Mouse (Mus musculus) heart, embryonic 14.5 days (tissue): Measurements from ENCODE around the gene Fzr1. TPM values are rescaled to one million over a fixed set of nuclear protein-coding genes. Genes with fewer than 3 reads are reported as not detected.

ENCODE experiments used
- ATAC-seq: fragments of 200-750 bp; cut with Nextera tagmentation; 2 replicates; pipeline ENCODE4 v1.8.0; 2017; ENCODE audit warnings: low read depth, moderate TSS enrichment; ENCODE audit not compliant: insufficient number of reproducible peaks, insufficient read depth, low FRiP score
- H3K27ac ChIP-seq, 2 experiments: fragments of 200-500 bp in 1 of 2; fragments of 300-500 bp in 1 of 2; sonication (generic) in 1 of 2; replicated peaks in 1 of 2; 2 replicates each; pipeline ENCODE4 v1.5.1; 2012 to 2014; ENCODE audit warnings: low read depth in 2 of 2, low read length in 2 of 2, control low read depth in 1 of 2, mild to moderate bottlenecking in 1 of 2, mixed read lengths in 1 of 2; ENCODE audit not compliant: control insufficient read depth in 1 of 2, insufficient read depth in 1 of 2
- H3K27me3 ChIP-seq: fragments of 300-500 bp; sonication (generic); 2 replicates; pipeline ENCODE4 v1.6.1; 2014; ENCODE audit warnings: mild to moderate bottlenecking, low read length, control low read depth; ENCODE audit not compliant: control insufficient read depth, insufficient read depth
- H3K36me3 ChIP-seq: fragments of 300-500 bp; sonication (generic); 2 replicates; pipeline ENCODE4 v1.6.1; 2014; ENCODE audit warnings: mild to moderate bottlenecking, control low read depth, low read length, mixed read lengths; ENCODE audit not compliant: control insufficient read depth, insufficient read depth
- H3K4me1 ChIP-seq, 2 experiments: fragments of 200-500 bp in 1 of 2; fragments of 300-500 bp in 1 of 2; sonication (generic) in 1 of 2; 2 replicates each; pipeline ENCODE4 v1.6.1; 2012 to 2014; ENCODE audit warnings: low read length in 2 of 2, control low read depth in 1 of 2, mixed read lengths in 1 of 2; ENCODE audit not compliant: control insufficient read depth in 2 of 2, insufficient read depth in 2 of 2
- H3K4me2 ChIP-seq: fragments of 300-500 bp; sonication (generic); 2 replicates; pipeline ENCODE4 v1.6.1; 2014; ENCODE audit warnings: mild to moderate bottlenecking, low read length
- H3K4me3 ChIP-seq, 2 experiments: fragments of 200-500 bp in 1 of 2; fragments of 300-500 bp in 1 of 2; sonication (generic) in 1 of 2; 2 replicates each; pipeline ENCODE4 v1.5.1; 2012 to 2014; ENCODE audit warnings: low read length in 2 of 2, mild to moderate bottlenecking in 2 of 2, control low read depth in 1 of 2, low read depth in 1 of 2, moderate library complexity in 1 of 2; ENCODE audit not compliant: control insufficient read depth in 1 of 2, insufficient read depth in 1 of 2
- H3K9ac ChIP-seq: fragments of 300-500 bp; sonication (generic); 2 replicates; pipeline ENCODE4 v1.6.1; 2014; ENCODE audit warnings: mild to moderate bottlenecking, low read length
- H3K9me3 ChIP-seq: fragments of 300-500 bp; sonication (generic); 2 replicates; pipeline ENCODE4 v1.6.1; 2016; ENCODE audit warnings: low read length, control low read depth; ENCODE audit not compliant: control insufficient read depth
- WGBS: fragments of 180-500 bp; shearing (Covaris S2); extraction: QIAGEN DNeasy Blood & Tissue Kit; methylation state at CpG from one replicate; pipeline ENCODE4 v1.1.7; 2014; 5-methylcytosine and 5-hydroxymethylcytosine counted together
- polyA plus RNA-seq: library from polyadenylated mRNA; unstranded; fragments of >200 nt; fragmentation: Nextera tagmentation; extraction: Ambion mirVana; gene quantifications from 2 replicates; pipeline ENCODE4 v1.2.1, GENCODE M21; 2014

Gene Fzr1
- polyA plus RNA-seq, 1 experiment from 2014 or later, result 64.6 TPM

DNA sequence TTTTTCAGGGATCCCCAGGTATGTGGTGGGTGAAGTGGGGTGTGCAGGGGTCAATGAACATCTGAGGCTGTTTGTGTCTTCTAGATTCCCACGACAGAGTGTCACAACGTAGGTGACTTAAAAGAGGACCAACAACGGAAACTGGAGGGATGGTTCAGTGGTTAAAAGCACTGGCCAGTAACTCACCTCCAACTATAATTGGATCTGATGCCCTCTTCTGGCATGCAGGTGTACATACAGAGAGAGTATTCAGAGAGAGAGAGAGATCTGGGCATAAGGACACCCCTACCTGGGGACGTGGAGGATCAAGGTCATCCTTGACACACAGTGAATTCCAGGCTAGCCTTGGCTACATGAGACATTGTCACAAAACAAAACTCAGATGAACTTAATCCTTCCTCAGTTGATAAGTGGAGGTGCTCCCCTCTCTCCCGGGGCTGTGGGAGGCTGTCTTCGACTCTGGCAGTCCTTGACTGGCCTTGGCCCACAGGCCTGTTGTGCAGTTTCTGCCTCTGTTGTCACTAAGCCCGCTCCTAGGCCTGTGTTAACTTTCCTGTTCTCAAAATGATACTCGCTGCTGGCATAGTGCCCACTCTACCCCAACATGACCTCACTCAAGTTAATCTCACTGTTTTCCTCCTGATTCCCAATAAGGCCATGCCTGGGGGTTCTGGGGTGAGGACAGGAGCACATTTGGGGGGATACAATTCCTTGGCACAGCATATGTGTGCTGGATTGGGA, 33.7 kb downstream of the Fzr1 start:
- WGBS, result 35% methylated on average over 8 of the region's 8 CpGs
- H3K36me3 ChIP-seq, result peaks cover 34% of the 10 kb centered on the region
- peaks cover 17 to 26% of the 10 kb centered on the region in 2 experiments for H3K4me1 ChIP-seq

DNA sequence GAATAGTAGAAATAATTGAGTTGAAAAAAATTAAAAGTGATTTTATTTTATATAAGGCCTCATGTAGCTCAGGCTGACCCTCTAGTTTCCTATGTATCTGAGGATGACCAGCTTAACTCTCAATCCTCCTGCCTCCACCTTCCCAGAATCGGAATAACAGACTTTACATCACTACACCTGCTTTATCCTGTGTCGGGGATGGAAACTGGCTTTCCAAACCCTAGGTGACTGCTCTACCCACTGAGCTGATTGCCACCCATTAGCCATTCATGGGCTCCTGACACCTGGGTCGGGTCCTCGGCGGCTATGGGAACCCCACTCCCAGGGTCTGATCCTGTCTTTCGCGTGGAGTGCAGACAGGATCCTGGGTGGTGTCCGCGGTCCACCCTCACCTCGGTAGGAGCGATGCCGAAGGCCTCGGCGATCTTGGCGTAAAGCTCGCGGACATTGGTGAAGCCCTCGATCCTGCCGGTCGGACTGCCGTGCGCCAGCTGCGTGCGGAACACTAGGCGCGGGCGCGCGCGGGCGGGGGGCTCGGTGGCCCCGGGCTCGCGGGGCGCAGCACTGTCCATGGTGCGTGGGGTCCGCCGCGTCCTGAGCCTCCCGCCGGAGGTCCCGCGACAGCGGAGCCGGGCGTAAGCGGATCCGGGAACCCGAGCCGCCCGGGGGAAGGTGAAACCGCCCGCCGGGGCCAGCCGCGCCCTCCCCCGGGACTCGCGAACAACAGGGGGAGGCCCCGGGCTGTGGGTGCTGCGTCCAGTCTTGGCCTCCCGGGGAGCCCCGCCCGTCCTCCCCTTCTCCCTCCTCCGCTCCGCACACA, 35.4 kb downstream of the Fzr1 start, which contains the start of gene Gipc3:
Gipc3 (minus strand) TSS at position 581 of the 820 bp plus-strand sequence.
- peaks cover 10 to 13% of the 10 kb centered on the region in 2 experiments for H3K4me1 ChIP-seq
- WGBS, result 5% methylated on average over 55 of the region's 67 CpGs
- H3K36me3 ChIP-seq, result peaks cover 24% of the 10 kb centered on the region
- H3K4me2 ChIP-seq, result peak within 1 kb of the TSS; percentile 87
- no peaks in the 10 kb centered on the region for H3K9me3 ChIP-seq
- peaks cover 19% of the 10 kb centered on the region for H3K27me3 ChIP-seq
- peak within 1 kb of the TSS; percentile 45 to 51 for H3K4me3 ChIP-seq
- no peak within 1 kb of the TSS for H3K27ac ChIP-seq
- H3K9ac ChIP-seq, result peak within 1 kb of the TSS; percentile 75
- ATAC-seq, result no peak

More for the DNA sequence above, 33.7 kb downstream of the Fzr1 start:
- H3K9ac ChIP-seq, result no peak overlapping the region
- no peak for ATAC-seq
- H3K27me3 ChIP-seq, result peaks cover 19% of the 10 kb centered on the region
- H3K4me2 ChIP-seq, result no peak overlapping the region
- no peak overlapping the region for H3K4me3 ChIP-seq
- no peaks in the 10 kb centered on the region for H3K9me3 ChIP-seq
- H3K27ac ChIP-seq, result no peak overlapping the region; a peak in 1 of 4 replicates

DNA sequence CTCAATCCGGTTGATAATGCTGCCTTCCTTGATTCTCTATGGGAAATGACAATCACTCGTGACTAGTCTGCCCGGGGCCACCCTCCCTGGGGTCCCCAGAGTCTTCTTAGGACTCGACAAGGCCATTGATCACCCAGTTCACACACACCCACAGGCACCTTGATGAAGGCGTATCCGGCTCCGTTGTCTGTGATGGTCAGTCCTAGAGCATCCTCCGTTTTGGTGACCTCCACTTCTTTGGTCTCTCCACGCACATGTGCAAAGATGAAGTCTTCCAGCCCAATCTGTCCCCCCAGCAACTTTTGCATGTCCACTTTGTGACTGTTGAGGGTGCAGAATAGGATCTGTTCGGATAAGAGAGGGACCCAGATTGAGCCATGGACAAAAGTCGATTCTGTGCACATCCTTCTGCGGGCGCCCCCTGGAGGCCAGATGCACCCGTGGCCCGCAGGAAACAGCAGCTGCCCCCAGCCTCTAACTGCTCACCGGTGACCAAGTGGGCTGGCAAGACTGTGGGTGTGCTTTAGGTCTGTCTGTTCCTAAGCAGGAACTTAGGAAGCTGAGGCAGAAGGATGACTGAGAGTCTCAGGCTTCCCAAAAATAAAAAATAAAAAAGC, 36.9 kb downstream of the Fzr1 start:
- H3K9ac ChIP-seq, result no peak overlapping the region
- ATAC-seq, result no peak
- peaks cover 12% of the 10 kb centered on the region; the same call in 1 of the 2 replicates for H3K36me3 ChIP-seq
- H3K27ac ChIP-seq, result no peak overlapping the region
- H3K4me3 ChIP-seq, result no peak overlapping the region
- no peak overlapping the region for H3K4me2 ChIP-seq
- peaks cover 0 to under 1% of the 10 kb centered on the region in 2 experiments; a peak in 1 of 4 replicates for H3K4me1 ChIP-seq
- peaks cover 19% of the 10 kb centered on the region for H3K27me3 ChIP-seq
- no peaks in the 10 kb centered on the region for H3K9me3 ChIP-seq
- WGBS, result 32% methylated on average over 16 of the region's 16 CpGs

DNA sequence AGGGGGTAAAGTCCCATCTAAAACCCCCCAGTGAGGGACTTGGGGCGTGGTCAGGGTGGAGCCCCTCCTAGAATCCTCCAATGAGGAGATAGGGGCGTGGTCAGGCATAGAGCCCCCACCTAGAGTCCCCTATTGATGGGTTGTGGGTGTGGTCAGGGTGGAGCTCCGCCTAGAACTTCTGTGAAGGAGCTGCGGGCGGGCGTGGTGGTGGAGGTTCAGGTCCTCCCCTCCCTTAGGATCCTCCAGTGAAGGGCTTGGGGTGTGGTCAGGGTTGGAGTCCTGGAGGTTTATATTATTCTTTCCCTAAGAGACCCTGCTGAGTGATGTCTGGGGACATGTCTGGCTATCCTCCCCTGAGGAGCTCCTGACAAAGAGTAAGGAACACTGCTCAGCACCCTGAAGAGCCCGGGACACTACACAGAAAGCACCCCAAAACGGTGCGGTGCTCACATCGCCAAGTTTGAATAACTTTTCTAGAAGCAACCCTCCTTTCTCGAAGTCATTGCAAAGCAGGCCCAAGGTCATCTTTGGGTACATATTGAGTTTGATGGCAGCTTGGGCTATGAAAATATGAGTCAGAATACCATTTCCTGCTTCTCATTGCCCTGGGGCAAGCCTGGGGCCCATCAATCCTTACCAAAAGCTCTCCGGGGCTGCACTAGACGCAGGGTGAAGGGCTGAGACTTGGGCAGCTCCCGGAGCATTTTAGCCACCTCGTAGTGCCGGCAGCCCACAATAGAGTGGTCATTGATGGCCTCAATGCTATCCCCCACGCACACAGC, 37.6 kb downstream of the Fzr1 start:
- no peak overlapping the region for H3K9ac ChIP-seq
- 0 out of 2 replicates have a peak, but pooled peaks cover 6% of the 10 kb centered on the region for H3K36me3 ChIP-seq
- peaks cover 19% of the 10 kb centered on the region for H3K27me3 ChIP-seq
- no peaks in the 10 kb centered on the region for H3K9me3 ChIP-seq
- no peak; the same call in 1 of the 2 replicates for ATAC-seq
- H3K4me1 ChIP-seq, result peaks cover 0 to 5% of the 10 kb centered on the region in 2 experiments; a peak in 1 of 4 replicates
- WGBS, result 43% methylated on average over 17 of the region's 17 CpGs
- H3K27ac ChIP-seq, result no peak overlapping the region
- no peak overlapping the region for H3K4me2 ChIP-seq
- H3K4me3 ChIP-seq, result no peak overlapping the region

DNA sequence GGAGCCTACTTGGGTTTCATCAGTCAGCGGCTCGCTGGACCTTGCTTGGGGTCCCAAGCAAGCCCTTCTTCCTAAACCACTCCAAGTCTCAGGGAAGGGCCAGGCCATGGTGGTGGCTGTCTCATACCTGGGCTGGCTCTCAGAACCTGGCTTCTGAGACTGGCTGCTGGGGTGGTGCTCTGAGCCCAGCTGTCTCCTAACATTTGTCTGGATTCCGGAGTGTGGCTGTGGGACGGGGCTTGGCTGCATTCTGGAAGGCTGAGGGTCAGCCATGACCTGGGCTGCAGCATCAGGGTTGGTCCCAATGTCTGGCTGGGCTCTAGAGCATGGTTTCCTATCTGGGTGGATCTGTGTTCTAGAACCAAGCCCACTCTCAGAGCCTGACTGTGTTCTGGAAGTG, 41.8 kb downstream of the Fzr1 start:
- whole genome bisulfite sequencing, result 87% methylated on average over 4 of the region's 4 CpGs
- H3K36me3 ChIP-seq, result peaks cover 3% of the 10 kb centered on the region; the same call in 1 of the 2 replicates
- H3K27ac ChIP-seq, result peak overlapping the region in 1 of 2 experiments; percentile 50; a peak in 2 of 4 replicates
- H3K27me3 ChIP-seq, result no peaks in the 10 kb centered on the region; the same call in 1 of the 2 replicates
- H3K4me3 ChIP-seq, result no peak overlapping the region
- ATAC-seq, result no peak
- no peak overlapping the region for H3K4me2 ChIP-seq
- H3K9me3 ChIP-seq, result no peaks in the 10 kb centered on the region
- 0 out of 2 replicates have a peak overlapping the region, but pooled peaks have one; percentile 41 for H3K9ac ChIP-seq
- peaks cover 10 to 14% of the 10 kb centered on the region in 2 experiments; a peak in 3 of 4 replicates for H3K4me1 ChIP-seq

DNA sequence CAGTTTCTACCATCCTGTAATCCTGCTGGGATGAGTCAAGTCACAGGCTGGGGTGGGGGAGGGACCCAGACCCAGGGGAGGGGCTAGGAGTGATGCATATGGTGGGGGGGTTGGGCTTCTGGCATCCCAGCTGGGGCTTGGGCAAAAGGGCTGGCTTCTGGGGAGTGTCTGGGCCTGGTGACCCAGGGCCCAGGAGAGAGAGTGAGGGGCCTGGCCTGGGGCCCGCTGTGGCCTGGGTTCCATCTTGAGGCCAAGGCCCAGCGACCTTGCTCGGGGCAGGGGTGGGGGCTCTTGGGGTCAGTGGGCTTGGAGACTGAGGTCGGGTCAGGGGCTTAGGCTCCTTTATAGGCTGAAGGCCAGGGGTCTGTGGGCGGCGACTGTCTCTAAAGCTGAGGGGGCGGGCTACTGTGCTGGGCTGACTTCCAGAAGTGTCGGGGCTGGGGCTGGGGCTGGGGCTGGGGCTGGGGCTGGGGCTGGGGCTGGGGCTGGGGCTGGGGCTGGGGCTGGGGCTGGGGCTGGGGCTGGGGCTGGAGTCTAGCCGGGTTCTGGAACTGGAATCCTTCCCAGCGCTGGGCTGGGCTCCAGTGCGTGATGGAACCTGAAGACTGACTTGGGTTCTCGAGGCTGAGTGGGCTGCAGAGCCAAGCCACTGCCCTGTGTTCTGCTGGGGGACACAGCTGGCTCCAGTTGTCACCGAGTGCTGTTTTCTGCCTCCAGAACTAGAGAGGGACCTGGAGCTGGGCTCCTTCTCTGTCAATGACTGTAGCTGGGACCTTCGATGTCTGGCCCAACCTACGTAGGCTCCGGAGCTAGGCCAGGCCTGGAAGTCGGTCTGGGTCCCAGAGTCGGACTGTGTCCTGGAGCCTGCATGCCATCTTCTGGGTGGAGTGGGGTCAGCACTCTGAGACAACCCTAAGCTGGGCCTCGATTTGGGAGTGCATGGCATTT, 42.6 kb downstream of the Fzr1 start:
- Histone ChIP-seq H3K9me3 (no peaks in the 10 kb centered on the region), H3K4me2 (no peak overlapping the region), H3K4me1 (peaks cover 14 to 16% of the 10 kb centered on the region in 2 experiments; a peak in 3 of 4 replicates), H3K27me3 (no peaks in the 10 kb centered on the region; the same call in 1 of the 2 replicates), H3K27ac (peak overlapping the region; percentile 50 to 74), H3K9ac (0 out of 2 replicates have a peak overlapping the region, but pooled peaks have one; percentile 41), H3K4me3 (no peak overlapping the region), H3K36me3 (peaks cover 3% of the 10 kb centered on the region; the same call in 1 of the 2 replicates)
- 44% methylated on average over 15 of the region's 19 CpGs for WGBS
- ATAC-seq, result peak; percentile 7; the same call in 1 of the 2 replicates
